Mouse (Mus musculus): ENCODE results near the gene Alpl. TPM values are rescaled to one million over a fixed set of nuclear protein-coding genes. Genes with fewer than 3 reads are reported as not detected.
A peak's percentile ranks its signal among the peaks of the same experiment; 100 is the strongest.

The Alpl gene
- total and polyA plus RNA-seq, 3 experiments: not detected

DNA sequence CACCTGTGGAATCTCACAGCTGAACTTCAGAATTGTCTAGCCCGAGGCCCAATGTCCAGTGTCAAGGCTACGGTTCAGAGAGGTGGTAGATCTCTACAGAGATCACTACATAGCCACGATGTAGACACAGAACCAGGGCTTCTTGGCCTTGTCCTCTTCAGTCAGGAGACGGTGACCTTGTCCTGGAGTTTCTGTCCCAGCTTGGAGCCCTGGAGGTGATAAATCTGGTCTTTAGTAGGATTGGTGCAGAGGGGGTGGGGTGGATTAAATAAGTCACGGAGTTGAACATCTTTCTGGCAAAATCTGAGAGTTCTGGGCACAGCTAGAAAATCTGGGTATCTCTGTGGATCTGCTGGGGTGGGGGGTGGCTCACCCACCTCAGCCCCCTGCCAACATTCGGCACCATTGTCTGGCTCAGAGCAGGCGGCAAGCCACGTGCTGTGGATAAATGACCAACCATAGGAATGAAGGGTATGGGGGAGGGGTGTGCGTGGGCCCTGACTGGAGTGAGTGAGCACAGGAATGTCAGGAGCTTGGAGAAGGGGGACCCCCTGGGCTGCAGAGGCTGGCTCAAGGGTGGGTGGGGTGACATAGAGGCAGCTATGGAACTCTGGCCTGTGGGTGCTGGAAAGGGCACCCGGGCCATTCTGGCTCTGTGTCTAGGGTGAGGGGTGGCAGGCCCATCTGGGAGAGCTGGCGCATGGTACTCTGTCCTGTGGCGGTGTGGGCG is 98.9 kb downstream of the Alpl start:
- H3K27ac ChIP-seq (ENCODE audit: control insufficient read depth, low read depth, low read length): no peak overlapping the region
- H3K9me3 ChIP-seq (replicated peaks; ENCODE audit: insufficient read depth, low read length): no peaks in the 10 kb centered on the region
- H3K79me2 ChIP-seq (ENCODE audit: control insufficient read depth, insufficient read depth, low read length, poor library complexity): no peaks in the 10 kb centered on the region
- no peak overlapping the region for H3K4me3 ChIP-seq (ENCODE audit: control insufficient read depth in 1 of 2, insufficient read depth in 1 of 2, low read depth in 2 of 2, low read length in 2 of 2)
- peaks cover 0 to 2% of the 10 kb centered on the region in 2 experiments; a peak in 1 of 4 replicates for H3K4me1 ChIP-seq (ENCODE audit: control insufficient read depth in 1 of 2, insufficient read depth in 2 of 2, low read length in 2 of 2)
- DNase-seq (ENCODE audit: low read depth, low spot score): no peak
- no peak overlapping the region for H3K9ac ChIP-seq (ENCODE audit: control insufficient read depth, low read depth, low read length, poor library complexity, severe bottlenecking)
- peaks cover 0 to 2% of the 10 kb centered on the region in 2 experiments; a peak in 1 of 4 replicates for H3K36me3 ChIP-seq (ENCODE audit: control insufficient read depth in 1 of 2, insufficient read depth in 2 of 2, low read length in 2 of 2)
- TF ChIP-seq ETS1 (IDR thresholded peaks at IDR 0.05; ENCODE audit: low read depth, low read length) (no peak), RAD21 (IDR thresholded peaks at IDR 0.05; ENCODE audit: low read depth, low read length) (no peak), NRF1 (IDR thresholded peaks at IDR 0.05; ENCODE audit: insufficient read depth, low read depth, low read length, poor library complexity, severe bottlenecking) (no peak), TAL1 (IDR thresholded peaks at IDR 0.05; ENCODE audit: low read length) (no peak), MAFK (IDR thresholded peaks at IDR 0.05; ENCODE audit: borderline replicate concordance, low read depth, low read length) (no peak), E2F4 (IDR thresholded peaks at IDR 0.05; ENCODE audit: borderline replicate concordance, low read depth, low read length) (no peak), CHD2 (IDR thresholded peaks at IDR 0.05; ENCODE audit: low read length) (no peak), UBTF (IDR thresholded peaks at IDR 0.05; ENCODE audit: borderline replicate concordance, insufficient read depth, low read depth, low read length) (no peak), POLR2A (IDR thresholded peaks at IDR 0.05; ENCODE audit: control insufficient read depth in 1 of 2, insufficient read depth in 1 of 2, low read depth in 1 of 2, low read length in 2 of 2, poor library complexity in 1 of 2) (no peak), MYB (IDR thresholded peaks at IDR 0.05; ENCODE audit: low read depth, low read length) (no peak), HCFC1 (IDR thresholded peaks at IDR 0.05; ENCODE audit: low read depth, low read length) (no peak), TBP (IDR thresholded peaks at IDR 0.05; ENCODE audit: low read depth, low read length) (no peak), CHD1 (IDR thresholded peaks at IDR 0.05; ENCODE audit: low read depth, low read length) (no peak)
- H3K27me3 ChIP-seq (ENCODE audit: control insufficient read depth in 1 of 2, insufficient read depth in 2 of 2, low read length in 2 of 2): no peaks in the 10 kb centered on the region

- peaks cover 0 to 2% of the 10 kb centered on the region in 2 experiments; a peak in 1 of 4 replicates for H3K36me3 ChIP-seq (ENCODE audit: control insufficient read depth in 1 of 2, insufficient read depth in 2 of 2, low read length in 2 of 2)
- TF ChIP-seq MAX (IDR thresholded peaks at IDR 0.05; ENCODE audit: low read length): no peak
- peak; percentile 71 for TF ChIP-seq ETS1 (IDR thresholded peaks at IDR 0.05; ENCODE audit: low read depth, low read length)
- peak; percentile 61 for TF ChIP-seq SIN3A (IDR thresholded peaks at IDR 0.05; ENCODE audit: low read length)
- TF ChIP-seq KAT2A (conservative IDR thresholded peaks at IDR 0.05; ENCODE audit: low read depth, low read length): no peak
- no peak for TF ChIP-seq RCOR1 (IDR thresholded peaks at IDR 0.05; ENCODE audit: low read depth, low read length)
- no peak for TF ChIP-seq EP300 (IDR thresholded peaks at IDR 0.05; ENCODE audit: low read depth in 1 of 2, low read length in 2 of 2)
- no peak for TF ChIP-seq GABPA (IDR thresholded peaks at IDR 0.05; ENCODE audit: low read depth, low read length)
- TF ChIP-seq CHD2 (IDR thresholded peaks at IDR 0.05; ENCODE audit: low read length): no peak
- TF ChIP-seq TAL1 (IDR thresholded peaks at IDR 0.05; ENCODE audit: low read length): no peak
- TF ChIP-seq MAZ (IDR thresholded peaks at IDR 0.05; ENCODE audit: low read depth, low read length): no peak
- TF ChIP-seq ZC3H11A (IDR thresholded peaks at IDR 0.05; ENCODE audit: low read depth, low read length): no peak
- peak; percentile 32; the same call in 1 of the 2 replicates for TF ChIP-seq TCF12 (IDR thresholded peaks at IDR 0.05; ENCODE audit: low read depth, low read length)
- TF ChIP-seq BHLHE40 (IDR thresholded peaks at IDR 0.05; ENCODE audit: borderline replicate concordance, low read depth, low read length): no peak
- no peak for TF ChIP-seq POLR2AphosphoS2 (IDR thresholded peaks at IDR 0.05; ENCODE audit: low read length)
- no peak for TF ChIP-seq HCFC1 (IDR thresholded peaks at IDR 0.05; ENCODE audit: low read depth, low read length)
- no peaks in the 10 kb centered on the region for H3K79me2 ChIP-seq (ENCODE audit: control insufficient read depth, insufficient read depth, low read length, poor library complexity)
- no peaks in the 10 kb centered on the region for H3K27me3 ChIP-seq (ENCODE audit: control insufficient read depth in 1 of 2, insufficient read depth in 2 of 2, low read length in 2 of 2)
- no peaks in the 10 kb centered on the region for H3K9me3 ChIP-seq (replicated peaks; ENCODE audit: insufficient read depth, low read length)
- no peak overlapping the region for H3K27ac ChIP-seq (ENCODE audit: control insufficient read depth, low read depth, low read length)
- peak; percentile 84 for DNase-seq (ENCODE audit: low read depth, low spot score)
- H3K9ac ChIP-seq (ENCODE audit: control insufficient read depth, low read depth, low read length, poor library complexity, severe bottlenecking): no peak overlapping the region
- no peak overlapping the region for H3K4me3 ChIP-seq (ENCODE audit: control insufficient read depth in 1 of 2, insufficient read depth in 1 of 2, low read depth in 2 of 2, low read length in 2 of 2)
- peaks cover 0 to 2% of the 10 kb centered on the region in 2 experiments; a peak in 1 of 4 replicates for H3K4me1 ChIP-seq (ENCODE audit: control insufficient read depth in 1 of 2, insufficient read depth in 2 of 2, low read length in 2 of 2)
Observed at GRCm38 (mm10) chr4:137695900-137696299, 100.3 kb downstream of the Alpl start.
